Mouse (Mus musculus) heart, postnatal 14 days (tissue): ENCODE measurements at regions not wholly inside any gene's neighbourhood (a gene's known extent, or its start where the extent isn't known, plus 50 kb on each side); places are given as distances from the start of the nearest gene placed in this dataset.

Experiments
- DNase-seq, 2 experiments: peaks; one replicate each; pipeline ENCODE4 v3.0.0; 2021 to 2022
- intact Hi-C: fragments of 180-260 bp; cut with DNase I; formaldehyde crosslinking; loops from one replicate; pipeline ENCODE4 v1.15.1; 2025

DNA sequence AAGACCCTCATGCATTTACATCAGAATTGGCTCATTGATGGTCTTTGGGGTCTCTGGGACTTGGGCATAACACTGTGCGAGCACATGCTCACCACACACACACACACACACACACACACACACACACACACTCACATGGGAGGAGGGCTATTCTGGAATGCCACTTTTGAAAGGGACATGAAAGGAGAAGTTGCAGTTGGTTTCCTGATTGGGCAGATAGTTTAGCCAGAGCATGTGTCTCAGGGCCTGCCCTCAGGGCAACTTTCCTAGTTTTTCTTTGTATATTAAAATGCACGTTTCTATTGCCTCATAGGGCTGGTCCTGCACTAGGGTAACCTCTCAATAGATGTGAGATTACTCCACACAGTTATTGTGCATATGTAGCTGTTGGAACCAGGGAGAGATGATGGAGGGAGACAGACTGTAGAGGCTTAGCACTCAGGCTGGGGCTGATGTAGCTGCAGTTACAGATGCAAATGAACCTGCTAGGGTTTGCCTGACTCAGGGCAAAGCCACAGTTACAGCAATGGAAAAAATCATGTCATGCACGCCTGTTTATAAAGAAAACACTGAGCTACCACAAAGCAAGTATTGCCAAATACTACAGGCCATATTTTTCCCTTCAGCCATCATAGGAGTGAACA is 115.3 kb upstream of the Arhgap28 start:
- intact Hi-C loops: no loop called here
- DNase-seq: no peak

DNA sequence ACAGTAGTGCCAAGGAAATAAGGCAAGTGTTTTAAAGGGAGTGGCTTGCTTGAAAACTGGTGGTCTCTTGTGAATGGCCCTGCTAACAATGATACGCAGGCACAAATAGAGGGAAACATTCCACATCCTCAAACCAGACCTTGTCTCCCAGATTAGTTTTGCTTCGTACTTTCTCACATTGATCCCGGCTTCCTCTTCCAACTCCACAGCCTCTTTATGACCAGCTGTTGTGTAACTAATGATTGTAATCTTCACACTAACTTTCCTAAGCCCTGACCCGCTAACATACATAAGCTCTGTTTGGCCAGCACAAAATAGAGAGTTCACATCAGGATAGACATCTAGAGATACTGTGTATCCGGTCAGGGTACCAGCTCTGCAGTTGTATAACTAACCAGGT is 116.3 kb upstream of the Arhgap28 start:
- no peak for DNase-seq
- intact Hi-C loops: no loop called here

DNA sequence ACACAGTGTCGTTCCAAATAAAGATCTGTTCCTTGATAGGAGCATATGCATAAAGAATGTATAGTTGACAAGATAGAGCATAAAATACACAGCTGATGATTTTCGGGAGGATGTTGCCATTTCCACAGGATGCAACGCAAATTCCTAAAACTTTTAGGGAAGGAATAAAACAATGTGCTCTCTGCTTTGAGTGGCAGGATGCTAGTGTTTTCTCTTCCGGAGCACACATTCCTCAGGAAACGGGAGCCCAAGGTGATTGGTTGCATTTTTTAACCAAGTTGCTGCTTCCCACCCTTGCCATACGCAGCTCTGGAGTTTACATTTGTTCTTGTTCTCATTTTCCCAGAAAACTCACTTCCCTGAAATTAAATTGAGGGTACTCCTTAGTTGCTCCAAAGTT is 116.8 kb upstream of the Arhgap28 start:
- no peak for DNase-seq
- intact Hi-C loops: no loop called here

DNA sequence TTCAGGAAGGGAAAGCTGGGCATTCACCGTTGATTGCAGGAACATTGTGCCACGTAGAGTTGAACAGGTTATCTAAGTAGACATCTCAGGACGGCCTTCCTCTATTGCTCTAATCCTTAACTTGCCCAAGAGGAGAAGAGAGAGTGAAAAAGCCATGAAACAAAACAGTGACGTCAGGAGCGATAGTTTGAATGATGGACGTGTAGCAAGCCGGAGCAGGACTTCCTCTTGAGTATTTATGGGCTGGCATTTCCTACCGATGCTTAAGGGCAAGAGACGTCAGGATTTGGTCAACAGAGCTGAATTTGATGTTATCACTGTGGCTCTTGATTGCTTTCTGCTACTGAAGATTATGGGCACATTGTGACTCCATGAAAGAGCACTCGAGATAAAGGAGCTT is 130.5 kb upstream of the Arhgap28 start:
- intact Hi-C loops: no loop called here
- no peak for DNase-seq

DNA sequence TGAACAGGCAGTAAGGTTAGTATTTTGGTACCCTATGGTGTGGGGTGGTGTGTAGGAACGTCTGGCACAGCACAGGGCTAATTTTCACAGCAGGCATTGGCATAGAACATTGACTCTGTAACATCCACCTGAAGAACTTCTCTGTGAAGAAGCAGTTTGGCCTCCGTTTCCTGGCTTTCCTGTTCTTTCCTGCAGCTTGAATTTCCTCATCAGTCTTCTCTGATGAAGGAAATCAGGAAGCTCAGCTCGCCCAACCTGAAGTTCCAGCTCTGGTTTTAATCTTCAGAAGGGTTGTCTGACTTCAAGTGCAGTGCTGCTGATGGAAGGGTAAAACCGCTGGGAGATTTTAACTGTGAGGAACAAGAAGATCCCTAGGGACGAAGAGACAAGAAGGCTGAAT is 131.5 kb upstream of the Arhgap28 start:
- intact Hi-C loops: no loop called here
- DNase-seq: no peak

DNA sequence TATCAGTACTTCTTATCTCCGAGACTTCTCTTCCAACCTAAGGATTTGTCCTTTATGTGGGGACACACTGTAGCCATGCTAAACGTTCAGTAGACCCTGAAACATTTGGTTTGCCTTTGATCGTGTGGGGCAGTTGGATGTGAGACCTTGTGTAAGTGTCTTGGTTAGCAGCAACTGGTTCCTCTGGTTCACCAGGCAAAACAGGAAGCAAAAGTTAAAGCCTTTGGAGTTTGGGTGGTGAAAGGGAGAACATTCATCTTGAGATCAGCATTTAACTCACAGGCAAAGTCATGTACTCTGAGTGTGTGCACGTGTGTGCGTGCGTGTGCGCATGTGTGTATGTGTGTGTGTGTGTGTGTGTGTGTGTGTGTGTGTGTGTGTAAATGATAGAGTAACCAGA is 130.3 kb upstream of the L3mbtl4 start:
- DNase-seq: no peak
- intact Hi-C loops: no loop called here

DNA sequence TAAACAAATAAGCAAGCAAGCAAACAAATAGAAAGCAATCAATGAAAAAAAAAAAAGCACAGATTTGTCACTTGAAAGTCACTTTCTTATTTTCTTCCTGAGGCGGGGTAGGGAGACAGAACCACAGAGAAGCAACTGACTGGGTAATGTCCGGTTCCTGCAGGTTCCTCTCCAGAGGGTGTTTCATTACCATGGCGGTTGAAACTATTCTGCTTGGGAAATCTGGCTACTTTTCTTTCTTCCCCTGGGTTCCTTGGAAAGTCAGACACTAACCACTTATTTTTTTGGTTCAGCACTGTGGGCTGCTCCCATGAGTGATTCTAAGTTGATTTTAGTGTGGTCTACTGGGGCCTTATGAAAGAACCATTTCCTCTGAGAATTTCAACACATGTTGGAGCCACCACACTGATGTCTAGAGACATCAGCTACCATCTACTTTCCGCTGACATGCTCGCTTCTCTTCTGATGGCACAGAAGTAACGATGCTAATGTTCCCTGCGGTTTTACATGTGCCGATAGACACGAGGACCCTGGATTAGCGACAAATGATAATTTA is 124.3 kb upstream of the L3mbtl4 start:
- no peak for DNase-seq
- intact Hi-C loops: no loop called here

DNA sequence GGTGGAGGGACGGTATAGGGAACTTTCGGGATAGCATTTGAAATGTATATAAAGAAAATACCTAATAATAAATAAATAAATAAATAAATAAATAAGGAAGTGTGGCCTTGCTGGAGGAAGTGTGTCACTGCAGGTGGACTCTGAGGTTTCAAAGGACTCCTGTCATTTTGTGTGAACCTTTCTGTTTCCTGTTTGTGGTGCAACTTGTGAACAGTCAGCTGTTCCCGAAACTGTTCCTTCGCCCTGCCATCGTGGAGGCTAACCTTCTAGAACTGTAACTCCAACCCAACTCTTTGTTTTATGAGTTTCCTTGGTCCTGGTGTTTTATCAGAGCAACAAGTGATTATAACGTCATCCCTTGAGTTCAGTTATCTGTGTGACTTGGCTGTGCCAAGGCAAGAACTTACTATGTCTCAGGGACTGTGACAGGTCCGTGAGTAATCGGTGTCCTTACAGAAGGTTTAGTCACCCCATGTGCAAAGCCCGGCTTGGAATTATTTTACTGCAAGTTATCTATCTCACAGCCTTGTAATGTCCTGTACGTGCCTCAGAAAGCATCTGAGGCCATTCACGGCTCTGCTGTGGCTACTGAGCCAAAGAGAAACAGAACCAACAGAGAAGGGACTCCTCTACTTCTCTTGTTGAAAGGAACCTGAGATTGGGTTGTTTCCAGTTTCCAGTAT is 121.0 kb upstream of the L3mbtl4 start:
- DNase-seq: no peak
- intact Hi-C loops: no loop called here

DNA sequence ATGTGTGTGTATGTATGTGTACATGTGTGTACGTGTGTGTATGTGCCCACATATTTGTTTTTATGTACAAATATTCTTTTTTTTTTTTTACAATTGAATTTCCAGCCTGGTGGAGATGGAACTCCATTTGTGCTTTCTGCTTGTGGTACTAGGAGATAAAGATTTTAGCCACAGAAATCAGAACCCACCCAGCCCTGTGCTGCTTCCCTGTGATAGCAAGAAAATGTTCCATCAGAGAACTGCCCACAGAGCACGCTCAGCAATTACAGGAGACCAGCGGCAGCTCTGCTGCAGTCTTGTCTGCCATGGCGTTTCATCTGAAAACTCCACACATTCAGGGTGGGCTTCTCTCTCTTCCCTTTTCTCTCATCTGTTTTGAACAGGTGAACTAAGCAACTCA is 118.7 kb upstream of the L3mbtl4 start:
- intact Hi-C loops: no loop called here
- DNase-seq: no peak

DNA sequence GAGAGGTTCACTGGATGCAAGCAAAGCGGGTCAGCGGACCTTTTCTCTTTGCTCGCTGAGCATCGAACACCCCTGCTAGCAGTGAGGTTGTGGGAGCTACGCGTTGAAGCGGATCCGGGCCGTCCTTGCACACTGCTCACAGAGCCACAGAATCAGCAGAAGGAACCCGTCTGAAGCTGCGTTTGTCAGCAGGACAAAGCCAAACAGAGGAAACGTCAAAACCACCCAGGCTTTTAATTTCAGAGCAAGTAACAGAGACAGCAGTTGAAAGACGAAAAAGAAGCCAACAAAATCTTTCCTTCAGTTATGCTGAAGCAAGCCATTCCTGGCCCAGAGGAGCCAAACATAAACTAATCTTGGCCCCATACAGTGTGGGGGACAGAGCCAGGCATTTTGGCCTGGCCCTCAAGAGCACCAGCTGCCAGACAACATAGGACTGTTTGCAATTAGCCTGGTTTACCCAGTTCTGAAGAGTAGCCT is 115.4 kb upstream of the L3mbtl4 start:
- intact Hi-C loops: no loop called here
- DNase-seq: peak; percentile 30 to 40

DNA sequence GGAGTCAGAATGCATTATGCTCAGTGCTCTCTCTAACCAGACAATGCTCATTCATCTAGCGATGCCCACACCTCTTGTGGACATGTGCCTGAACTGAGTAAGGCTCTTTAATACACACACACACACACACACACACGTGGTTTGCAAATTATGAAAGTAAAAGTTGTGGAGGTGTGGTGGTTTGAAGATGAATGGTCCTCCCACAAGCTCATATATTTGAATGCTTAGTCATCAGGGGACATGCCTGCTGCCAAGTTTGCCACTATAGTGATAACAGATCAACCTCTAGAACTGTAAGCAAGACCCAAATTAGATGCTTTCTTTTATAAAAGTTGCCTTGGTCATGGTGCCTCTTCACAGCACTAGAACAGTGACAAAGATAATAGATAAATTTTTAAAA is 112.5 kb upstream of the L3mbtl4 start:
- intact Hi-C loops: no loop called here
- DNase-seq: no peak

DNA sequence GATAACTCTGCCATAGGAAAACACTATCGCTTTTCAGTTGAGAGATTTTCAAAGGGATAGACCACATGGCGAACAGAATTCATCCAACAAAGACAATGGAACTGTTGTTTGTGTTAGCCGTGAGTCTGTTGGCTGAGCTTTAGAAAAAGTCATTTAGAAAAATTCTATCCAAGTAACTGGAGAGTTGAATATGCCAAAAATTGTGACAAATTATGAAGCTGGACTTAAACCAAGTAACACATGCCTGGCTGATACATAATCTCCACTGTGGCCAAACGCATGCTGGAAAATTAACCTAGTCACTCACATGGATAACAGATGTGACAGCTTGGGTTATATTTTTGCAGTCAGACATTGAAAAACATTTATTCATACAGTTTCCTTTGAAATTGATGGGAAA is 110.1 kb upstream of the L3mbtl4 start:
- intact Hi-C loops: no loop called here
- no peak for DNase-seq

DNA sequence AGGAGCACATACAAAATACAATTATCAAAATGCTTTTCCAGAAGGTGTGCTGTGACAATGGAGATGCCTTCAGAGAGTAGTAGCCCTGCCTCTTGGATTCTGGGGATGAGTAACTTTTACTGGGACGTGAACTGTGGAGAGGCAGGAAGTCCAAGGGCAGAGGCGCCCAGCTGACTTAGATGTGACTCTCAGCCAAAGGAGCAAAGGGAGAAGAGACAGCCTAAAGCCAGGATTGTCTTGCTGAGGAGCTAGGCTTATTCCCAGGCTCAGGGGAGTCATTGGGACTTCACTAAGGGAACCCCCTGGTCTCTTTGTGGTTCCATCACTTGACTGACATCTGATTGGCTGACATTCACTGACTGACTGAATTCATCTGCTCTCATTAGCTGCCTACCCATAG is 108.9 kb upstream of the L3mbtl4 start:
- peak in 1 of 2 experiments; percentile 5 for DNase-seq
- intact Hi-C loops: loop anchor here (2.0 kb wide), 1 partner anchor 160 kb away; the partner anchor contains the start of gene Arhgap28

DNA sequence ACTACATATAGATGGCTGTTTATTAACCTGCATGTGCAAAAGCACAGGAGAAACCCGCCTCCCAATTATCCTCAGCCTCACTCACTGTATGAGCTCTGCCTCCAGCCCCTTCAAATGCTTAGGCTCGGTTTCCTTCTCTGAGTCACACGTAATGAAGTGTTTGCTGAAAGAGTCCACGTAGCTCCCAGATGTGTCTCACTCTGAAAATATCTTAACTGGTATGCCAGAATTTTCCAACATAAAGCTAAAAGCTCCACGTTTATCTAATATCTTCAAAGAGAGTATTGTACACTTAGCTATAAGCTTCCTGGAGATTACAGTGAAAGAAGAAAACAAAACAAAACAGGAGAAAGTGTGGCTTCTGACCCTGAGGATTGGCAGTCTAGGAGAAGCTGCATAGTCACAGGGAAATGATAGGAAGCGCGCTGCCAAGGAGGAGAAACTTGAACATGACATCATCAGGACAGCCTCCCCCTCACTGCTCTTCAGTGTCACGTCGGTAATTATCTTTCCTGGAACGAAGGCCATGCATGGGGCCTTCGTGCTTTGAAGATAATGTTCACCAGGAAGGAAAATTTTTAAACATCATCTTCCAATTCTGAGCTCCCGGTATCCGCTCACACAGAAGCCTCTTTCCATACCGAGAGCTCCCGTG is 108.3 kb upstream of the L3mbtl4 start:
- intact Hi-C loops: loop anchor here (2.0 kb wide), 1 partner anchor 160 kb away; the partner anchor contains the start of gene Arhgap28
- peak; percentile 14 to 24 for DNase-seq

DNA sequence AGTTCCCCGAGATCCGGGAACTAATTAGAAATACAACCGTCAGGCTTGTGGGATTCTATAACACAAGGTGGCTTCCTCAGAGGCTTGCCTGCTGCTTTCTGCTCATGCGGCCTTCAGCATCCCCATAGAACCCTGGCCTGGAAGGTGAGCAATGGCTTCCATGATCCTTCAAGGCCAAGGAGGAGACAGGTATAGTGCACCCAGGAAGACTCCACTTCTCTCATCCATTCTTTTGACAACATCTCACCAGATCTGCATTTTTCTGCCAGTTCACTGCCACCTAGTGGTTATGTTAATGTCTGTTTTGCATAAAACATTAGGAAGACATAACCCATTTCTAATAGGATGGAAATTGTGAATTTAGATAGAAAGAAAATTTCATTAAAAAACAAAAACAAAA is 107.2 kb upstream of the L3mbtl4 start:
- peak in 1 of 2 experiments; percentile 10 for DNase-seq
- intact Hi-C loops: loop anchor here (1.0 to 2.0 kb wide), 3 partner anchors 254 to 304 kb away; no protein-coding TSS in a partner anchor

DNA sequence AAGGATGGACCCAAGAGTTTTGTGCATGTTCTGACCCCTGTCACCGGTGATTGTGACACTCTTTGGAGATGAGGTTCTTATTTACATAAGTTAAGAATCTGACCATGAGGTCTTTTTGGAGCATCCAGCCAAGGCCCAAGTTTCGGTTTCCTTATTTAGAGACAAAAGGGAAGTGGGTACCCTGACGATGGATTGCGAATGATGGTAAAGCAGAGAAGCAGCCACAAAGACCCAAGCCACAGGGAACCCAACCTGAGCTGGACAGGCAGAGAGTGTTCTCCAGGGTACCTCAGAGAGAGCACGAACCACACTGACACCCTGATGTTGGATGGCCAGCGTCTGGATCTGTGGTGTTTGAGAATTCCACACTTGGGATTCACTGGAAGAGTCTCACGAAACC is 100.8 kb upstream of the L3mbtl4 start:
- no peak for DNase-seq
- intact Hi-C loops: no loop called here

DNA sequence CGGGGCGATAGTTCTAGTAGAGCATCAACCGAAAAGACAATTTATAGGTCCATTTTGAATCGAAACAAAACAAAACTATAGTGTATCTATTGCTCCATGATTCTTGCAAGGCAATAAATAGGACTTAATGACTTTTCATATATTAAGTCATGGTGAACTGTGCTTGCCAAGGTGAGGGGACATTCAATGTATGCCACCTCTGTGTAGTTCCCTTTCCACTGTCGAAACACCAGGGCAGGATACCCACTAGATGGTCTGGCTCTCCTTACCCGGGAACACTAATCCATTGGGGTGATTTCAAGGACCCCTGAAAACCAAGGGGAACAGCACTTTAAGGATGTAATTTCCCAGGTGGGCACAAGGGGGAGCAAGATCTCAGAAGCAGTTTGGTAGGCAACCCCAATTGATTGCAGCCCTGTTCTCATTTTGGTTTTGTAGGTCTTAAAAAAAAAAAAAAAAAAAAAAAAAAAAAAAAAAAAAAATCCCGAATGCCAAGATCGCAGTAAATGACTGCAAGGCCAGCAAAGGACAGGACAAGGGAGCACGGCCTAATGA is 96.9 kb upstream of the L3mbtl4 start:
- DNase-seq: peak; percentile 34 to 69
- intact Hi-C loops: loop anchor here (2.0 to 5.0 kb wide), 2 partner anchors 676 to 931 kb away; no protein-coding TSS in a partner anchor

DNA sequence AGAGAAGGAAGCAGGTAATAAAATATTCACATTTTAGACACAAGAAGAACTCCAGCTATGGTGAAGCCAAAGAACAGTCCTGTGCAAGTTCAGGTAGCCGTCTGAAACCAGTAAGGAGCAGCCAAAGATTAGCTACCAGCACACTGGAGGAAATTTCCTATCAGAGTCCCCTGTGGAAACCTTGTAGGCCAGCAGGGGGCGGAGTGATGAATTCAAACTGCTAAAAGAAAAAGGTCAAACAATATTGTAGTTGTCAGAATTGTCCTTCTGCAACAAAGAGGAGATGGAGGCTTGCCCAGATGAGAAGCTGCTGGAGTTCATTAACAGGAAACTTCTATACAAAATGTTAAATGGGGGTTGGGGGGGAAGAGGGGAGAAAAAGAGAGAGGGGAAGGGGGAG is 95.8 kb upstream of the L3mbtl4 start:
- intact Hi-C loops: loop anchor here (2.0 to 5.0 kb wide), 2 partner anchors 675 to 929 kb away; no protein-coding TSS in a partner anchor
- DNase-seq: peak; percentile 43 to 62

DNA sequence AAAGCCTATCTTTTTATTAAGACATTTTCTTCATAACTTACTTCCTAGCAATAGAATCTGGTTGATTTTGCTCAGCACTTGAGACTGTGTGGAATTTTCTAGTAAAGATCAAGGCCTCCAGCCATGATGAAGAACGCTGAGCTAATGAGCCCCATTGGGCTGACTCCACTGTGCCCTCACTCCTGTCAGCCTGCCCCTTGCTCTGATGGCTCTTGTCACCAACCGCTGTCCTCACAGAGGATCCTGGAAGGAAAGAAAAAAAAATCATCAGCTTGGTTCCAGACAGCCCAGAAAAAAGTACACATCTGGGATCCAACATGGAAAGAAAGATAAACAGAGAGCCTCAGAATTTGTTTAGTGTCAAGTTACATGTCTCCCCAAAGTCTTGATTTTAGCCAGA is 88.2 kb upstream of the L3mbtl4 start:
- intact Hi-C loops: no loop called here
- DNase-seq: no peak

DNA sequence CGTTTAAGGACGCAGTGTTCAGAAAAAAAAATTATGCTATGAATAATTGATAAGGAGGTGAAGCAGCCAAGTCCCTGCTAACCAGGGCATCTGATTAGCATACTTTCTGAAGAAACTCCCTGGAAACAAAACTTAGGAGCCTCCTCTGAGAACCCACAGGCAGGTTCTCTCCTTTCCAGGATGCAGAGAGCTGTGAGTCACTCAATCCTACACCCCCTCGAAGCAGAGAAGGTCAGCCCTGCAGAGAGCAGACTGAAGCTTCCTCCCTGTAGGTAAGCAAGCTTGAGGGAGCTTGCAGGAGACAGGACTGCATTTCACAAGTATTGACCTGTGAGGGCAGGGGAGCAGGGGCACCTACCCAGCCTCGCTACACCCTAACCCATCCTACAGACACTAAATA is 83.7 kb upstream of the L3mbtl4 start:
- no peak for DNase-seq
- intact Hi-C loops: no loop called here

DNA sequence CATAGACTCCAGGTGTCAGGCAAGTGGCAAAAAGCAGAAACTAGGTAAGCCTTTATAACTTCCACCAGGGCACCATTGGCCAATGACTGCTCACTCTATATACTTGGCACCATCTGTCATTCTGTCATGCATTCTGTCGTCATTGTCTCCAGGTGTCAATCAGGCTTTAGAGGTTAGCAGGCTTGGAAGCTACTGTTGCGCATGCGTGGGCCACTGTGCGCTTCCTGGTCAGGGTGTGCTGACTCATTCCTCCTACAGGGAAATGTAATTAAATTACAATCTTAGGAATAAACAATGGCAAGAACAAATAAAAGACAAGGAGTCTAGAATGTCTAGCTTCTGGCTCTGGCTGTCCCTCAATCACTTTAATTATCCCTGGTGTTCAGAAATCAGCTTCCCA is 68.1 kb upstream of the L3mbtl4 start:
- intact Hi-C loops: no loop called here
- DNase-seq: no peak
